Mouse (Mus musculus) cerebellum, adult (tissue): ENCODE measurements around the gene Mrpl4.
"Not testable (repeated sequence)": the region's sequence is repeated elsewhere in the genome, so short reads cannot be mapped to it uniquely, and the experiment has no call there.

Experiments
- ATAC-seq: cut with Nextera tagmentation; 2 replicates; pipeline ENCODE4 v1.9.2; 2017; ENCODE audit warnings: mild to moderate bottlenecking, moderate library complexity, mixed read lengths; ENCODE audit not compliant: insufficient number of reproducible peaks, low FRiP score, low TSS enrichment

The Mrpl4 gene

DNA sequence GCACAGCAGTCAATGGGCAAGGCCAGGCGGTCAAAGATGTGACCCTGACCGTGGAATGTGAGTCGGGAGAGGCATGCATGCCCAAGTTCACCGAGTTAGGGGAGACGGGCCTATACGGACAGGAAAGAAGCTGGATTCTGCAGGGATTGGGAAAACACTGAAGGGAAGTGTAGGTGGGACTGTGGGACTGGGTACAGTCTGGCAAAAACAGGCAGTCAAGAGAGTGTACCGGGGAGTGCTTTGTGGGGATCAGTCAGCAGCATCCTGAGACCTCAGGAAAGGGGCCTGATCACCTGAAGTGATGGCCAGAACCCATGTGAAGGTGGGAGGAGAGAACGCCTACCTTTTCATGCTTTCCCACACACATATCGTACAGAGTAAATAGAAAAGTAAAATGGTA is 33.0 kb downstream of the Mrpl4 start:
- no peak for ATAC-seq

DNA sequence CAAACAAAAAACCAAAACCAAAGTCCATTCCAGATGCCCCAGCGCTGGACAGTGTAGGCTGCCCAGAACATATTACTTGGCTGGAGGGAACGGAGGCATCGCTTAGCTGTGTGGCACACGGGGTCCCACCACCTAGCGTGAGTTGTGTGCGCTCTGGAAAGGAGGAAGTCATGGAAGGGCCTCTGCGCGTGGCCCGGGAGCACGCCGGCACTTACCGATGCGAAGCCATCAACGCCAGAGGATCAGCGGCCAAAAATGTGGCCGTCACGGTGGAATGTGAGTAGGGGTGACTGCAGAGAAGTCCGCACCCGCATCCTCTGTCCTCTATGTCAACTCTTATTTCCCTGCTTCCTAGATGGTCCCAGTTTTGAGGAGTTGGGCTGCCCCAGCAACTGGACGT is 33.6 kb downstream of the Mrpl4 start:
- ATAC-seq, result no peak

DNA sequence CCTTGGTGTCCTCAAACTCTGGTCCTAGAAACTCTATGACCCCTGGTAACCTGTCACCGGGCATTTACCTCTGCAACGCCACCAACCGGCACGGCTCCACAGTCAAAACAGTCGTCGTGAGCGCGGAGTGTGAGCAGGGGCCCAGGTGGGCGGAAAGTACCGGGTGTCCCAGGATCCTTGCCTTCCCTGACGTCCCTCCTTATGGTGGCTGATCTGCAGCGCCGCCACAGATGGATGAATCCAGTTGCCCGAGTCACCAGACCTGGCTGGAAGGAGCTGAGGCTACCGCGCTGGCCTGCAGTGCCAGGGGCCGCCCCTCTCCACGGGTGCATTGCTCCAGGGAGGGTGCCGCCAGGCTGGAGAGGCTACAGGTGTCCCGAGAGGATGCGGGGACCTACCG is 34.1 kb downstream of the Mrpl4 start:
- ATAC-seq, result no peak

DNA sequence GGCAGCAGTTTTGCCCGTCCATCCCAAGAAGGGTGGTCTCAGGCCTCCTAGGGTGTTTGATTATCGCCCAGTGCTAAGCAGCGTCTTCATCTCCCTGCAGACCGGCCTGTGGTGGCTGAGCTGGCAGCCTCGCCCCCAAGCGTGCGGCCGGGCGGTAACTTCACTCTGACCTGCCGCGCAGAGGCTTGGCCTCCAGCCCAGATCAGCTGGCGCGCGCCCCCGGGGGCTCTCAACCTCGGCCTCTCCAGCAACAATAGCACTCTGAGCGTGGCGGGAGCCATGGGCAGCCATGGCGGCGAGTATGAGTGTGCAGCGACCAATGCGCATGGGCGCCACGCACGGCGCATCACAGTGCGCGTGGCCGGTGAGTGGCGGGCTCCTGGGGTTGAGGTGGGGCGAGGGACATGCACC is 34.9 kb downstream of the Mrpl4 start:
- no peak for ATAC-seq

DNA sequence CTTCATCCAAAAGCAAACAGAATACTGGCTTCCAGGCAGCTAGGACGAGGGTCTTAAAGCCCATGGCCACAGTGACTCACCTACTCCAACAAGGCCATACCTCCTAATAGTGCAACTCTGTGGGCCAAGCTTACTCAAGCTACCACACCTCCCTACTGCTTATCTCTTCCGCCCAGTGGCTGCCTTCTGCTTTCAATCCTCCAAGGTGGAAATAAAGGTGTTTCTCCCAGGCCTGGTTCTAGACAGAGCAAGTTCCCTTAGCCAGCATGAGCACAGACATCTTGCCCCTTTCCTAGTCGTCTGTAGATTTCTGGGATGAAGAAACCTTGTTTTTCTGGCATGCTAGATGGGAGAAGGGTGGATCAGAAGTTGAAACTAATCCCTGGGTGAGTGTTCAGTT is 37.2 kb downstream of the Mrpl4 start:
- no peak for ATAC-seq

DNA sequence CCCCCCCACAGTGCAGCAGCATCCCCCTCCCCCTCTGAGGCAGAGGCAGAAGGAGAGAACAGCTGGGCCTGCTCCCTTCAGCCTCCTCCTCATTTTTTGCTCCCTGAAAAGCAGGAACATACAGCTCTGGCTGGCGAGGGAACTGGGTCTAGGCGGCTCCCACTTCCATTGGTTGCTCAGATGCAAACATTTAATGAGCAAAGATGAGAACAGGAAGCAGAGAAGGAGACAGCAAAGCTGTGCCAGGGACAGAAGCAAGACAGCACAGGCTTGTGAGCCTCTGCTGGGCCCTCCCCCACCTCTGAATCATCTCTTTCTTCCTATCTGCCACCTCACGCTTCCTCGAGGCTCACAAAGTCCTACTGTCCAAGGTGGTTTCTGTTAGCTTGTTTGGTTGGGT is 38.8 kb downstream of the Mrpl4 start:
- ATAC-seq, result no peak

DNA sequence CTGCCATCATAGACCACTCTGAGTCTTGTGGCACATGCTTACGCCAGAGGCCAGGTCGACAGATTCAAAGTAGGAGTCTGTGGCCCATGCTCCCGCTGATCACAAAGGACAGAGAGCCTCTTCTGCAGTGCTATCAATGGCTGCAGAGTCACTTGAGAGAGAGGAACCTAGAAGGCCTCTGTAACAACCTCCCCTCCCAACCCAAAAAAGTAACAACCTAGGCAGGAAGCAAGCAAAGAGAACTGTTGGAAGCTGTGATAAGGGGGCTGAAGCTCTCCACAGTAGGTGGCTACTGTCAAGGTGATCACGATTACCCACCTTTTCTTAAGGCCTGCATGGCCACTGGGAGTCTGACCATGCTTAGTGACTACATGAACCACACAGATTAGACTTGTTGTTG is 41.0 kb downstream of the Mrpl4 start:
- no peak for ATAC-seq

DNA sequence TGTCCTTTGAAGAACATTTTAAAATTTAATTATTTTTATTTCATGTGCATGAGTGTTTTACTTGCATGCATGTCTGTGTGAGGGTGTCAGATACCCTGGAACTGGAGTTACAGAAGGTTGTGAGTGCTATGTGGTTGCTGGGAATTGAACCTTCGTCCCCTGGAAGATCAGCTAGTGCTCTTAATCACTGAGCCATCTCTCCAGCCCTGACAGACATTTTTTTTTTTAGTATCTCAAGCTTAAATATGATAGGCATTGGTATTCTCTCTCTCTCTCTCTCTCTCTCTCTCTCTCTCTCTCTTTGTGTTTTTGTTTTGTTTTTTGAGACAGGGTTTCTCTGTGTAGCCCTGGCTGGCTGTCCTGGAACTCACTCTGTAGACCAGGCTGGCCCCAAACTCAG is 42.2 kb downstream of the Mrpl4 start:
- not testable (repeated sequence) for ATAC-seq

DNA sequence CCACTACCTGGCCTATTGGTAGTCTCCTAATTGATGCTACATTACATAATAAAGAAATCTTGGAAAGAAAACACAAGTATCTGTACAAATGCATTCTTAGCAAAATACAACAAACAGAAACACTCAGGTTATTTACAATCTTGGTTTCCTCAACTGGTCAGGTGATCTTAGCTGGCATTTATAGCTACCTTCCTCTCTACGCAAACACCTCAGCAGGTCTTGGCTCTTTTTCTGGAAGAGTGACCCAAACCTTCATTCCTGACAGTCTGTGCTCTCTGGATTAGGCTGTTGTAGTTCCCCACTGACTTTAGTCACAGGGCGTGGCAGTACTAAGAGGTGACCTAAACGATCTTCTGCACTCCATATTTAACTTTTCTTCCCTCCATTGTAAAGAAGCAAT is 42.7 kb downstream of the Mrpl4 start:
- ATAC-seq, result no peak

DNA sequence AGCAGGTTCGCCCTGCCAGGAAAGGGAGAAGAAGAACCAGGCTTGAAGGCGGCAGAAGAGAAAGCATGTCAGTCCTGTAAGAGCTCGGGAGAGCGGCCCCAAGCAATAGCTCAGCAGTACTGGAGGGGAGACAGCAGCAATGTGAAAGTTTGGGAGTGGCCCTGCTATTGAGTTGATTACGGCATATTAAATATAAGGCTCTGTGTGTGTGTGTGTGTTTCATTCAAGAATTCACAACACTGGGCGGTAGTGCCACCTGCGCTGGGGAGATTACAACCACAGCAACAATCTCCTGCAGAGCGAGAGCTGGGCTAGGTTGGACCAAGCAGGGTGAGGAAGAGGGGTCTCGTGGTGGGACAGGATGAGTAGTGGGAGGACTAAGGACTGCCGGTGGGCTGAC is 49.0 kb downstream of the Mrpl4 start:
- no peak for ATAC-seq
